Mouse (Mus musculus): ENCODE data around the gene Abtb1. TPM values are rescaled to one million over a fixed set of nuclear protein-coding genes. Genes with fewer than 3 reads are reported as not detected.

The Abtb1 gene
- polyA plus RNA-seq, 2 experiments = 24.9 to 50.8 TPM

DNA sequence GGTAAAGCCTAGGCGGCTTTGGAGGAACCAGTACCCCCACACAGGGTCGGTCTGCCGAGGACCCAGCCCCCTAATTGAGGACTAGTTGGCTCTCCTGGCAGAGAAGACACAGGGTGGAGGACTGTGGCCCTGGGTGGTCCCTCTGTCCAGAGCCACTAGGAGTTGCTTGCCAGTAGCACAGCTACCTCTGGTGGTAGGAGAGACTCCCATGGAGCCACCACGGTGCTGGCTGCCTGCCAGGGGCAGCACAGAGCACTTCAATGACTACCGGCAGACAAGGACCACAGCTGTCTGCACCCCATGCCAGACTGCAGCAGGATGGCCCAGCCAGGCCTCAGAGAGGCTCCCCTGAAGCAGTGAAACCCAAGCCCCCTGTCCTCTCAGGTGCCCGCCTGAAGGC lies 15.2 kb downstream of the Abtb1 start:
- WGBS = 24% methylated on average over 6 of the region's 6 CpGs
- no peak for TF ChIP-seq POLR2A (IDR thresholded peaks at IDR 0.05; ENCODE audit: borderline replicate concordance, extremely low read depth, insufficient read depth, insufficient read length)
- Histone ChIP-seq H3K9ac (ENCODE audit: low read depth, low read length, severe bottlenecking) (no peak overlapping the region), H3K27ac (replicated peaks; ENCODE audit: low read depth, low read length) (no peak overlapping the region), H3K9me3 (ENCODE audit: control insufficient read depth, low read length) (no peaks in the 10 kb centered on the region), H3K4me3 (replicated peaks; ENCODE audit: low read length) (no peak overlapping the region), H3K36me3 (ENCODE audit: control insufficient read depth, insufficient read depth, low read length) (no peaks in the 10 kb centered on the region), H3K4me2 (replicated peaks; ENCODE audit: low read depth, low read length, severe bottlenecking) (no peak overlapping the region), H3K4me1 (ENCODE audit: control insufficient read depth, insufficient read depth, low read length) (no peaks in the 10 kb centered on the region), H3K27me3 (ENCODE audit: control insufficient read depth, insufficient read depth, low read length) (no peaks in the 10 kb centered on the region)
- peak; percentile 62 for DNase-seq (ENCODE audit: low spot score)
- peak; percentile 53 for ATAC-seq (ENCODE audit: low FRiP score, low read depth)

DNA sequence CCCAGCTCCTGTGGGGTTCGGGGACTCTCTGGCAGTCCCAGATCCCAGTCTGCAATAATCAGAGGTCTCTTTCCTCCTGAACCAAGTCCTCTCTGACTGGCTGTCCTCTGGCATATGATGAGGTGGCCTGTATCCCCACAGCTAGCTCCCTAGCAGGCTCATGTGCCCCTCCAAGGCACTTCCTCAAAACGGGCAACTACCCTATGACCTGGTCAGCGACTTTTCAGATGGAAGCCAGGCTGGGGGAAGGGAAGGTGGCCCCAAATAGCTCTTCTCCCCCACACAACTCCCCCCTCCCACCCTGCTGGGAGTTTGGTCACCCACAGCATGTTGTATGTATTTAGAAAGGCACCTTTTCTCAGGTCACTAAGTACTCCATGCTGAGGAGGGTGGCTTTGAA lies 15.7 kb downstream of the Abtb1 start:
- H3K27me3 ChIP-seq (ENCODE audit: control insufficient read depth, insufficient read depth, low read length) = no peaks in the 10 kb centered on the region
- WGBS = 54% methylated on average over 3 of the region's 3 CpGs

DNA sequence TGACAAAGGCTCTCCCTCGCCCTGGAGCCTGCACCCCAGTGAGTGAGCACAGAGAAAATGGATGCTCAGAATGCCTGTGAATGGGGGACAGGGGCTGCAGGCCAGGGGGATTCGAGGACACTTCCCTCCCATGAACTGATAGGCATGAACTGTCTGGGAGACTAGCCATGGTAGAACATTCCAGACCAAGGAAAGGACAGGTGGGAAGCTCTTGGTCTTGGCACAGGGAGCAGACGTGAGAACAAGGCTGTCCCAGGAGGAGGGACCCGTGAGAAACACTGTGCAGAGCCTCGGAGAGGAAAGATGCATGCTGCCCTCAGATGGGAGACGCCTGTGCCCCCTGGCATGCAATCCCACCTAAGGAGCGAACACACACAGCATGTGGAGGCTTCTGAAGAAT lies 17.6 kb downstream of the Abtb1 start:
- ATAC-seq (ENCODE audit: low FRiP score, low read depth) (no peak), DNase-seq (ENCODE audit: low spot score) (no peak)
- no peak overlapping the region for H3K27ac ChIP-seq (replicated peaks; ENCODE audit: low read depth, low read length)
- H3K27me3 ChIP-seq (ENCODE audit: control insufficient read depth, insufficient read depth, low read length) = no peaks in the 10 kb centered on the region
- no peak for TF ChIP-seq POLR2A (IDR thresholded peaks at IDR 0.05; ENCODE audit: borderline replicate concordance, extremely low read depth, insufficient read depth, insufficient read length)
- H3K4me2 ChIP-seq (replicated peaks; ENCODE audit: low read depth, low read length, severe bottlenecking) = no peak overlapping the region
- no peaks in the 10 kb centered on the region for H3K9me3 ChIP-seq (ENCODE audit: control insufficient read depth, low read length)
- H3K36me3 ChIP-seq (ENCODE audit: control insufficient read depth, insufficient read depth, low read length) = no peaks in the 10 kb centered on the region
- 65% methylated on average over 7 of the region's 7 CpGs for WGBS
- no peak overlapping the region for H3K4me3 ChIP-seq (replicated peaks; ENCODE audit: low read length)
- no peaks in the 10 kb centered on the region for H3K4me1 ChIP-seq (ENCODE audit: control insufficient read depth, insufficient read depth, low read length)
- H3K9ac ChIP-seq (ENCODE audit: low read depth, low read length, severe bottlenecking) = no peak overlapping the region

More for the DNA sequence above, 15.7 kb downstream of the Abtb1 start:
- Histone ChIP-seq H3K36me3 (ENCODE audit: control insufficient read depth, insufficient read depth, low read length) (no peaks in the 10 kb centered on the region), H3K4me2 (replicated peaks; ENCODE audit: low read depth, low read length, severe bottlenecking) (no peak overlapping the region), H3K9me3 (ENCODE audit: control insufficient read depth, low read length) (no peaks in the 10 kb centered on the region), H3K27ac (replicated peaks; ENCODE audit: low read depth, low read length) (no peak overlapping the region), H3K9ac (ENCODE audit: low read depth, low read length, severe bottlenecking) (no peak overlapping the region), H3K4me1 (ENCODE audit: control insufficient read depth, insufficient read depth, low read length) (no peaks in the 10 kb centered on the region), H3K4me3 (replicated peaks; ENCODE audit: low read length) (no peak overlapping the region)
- ATAC-seq (ENCODE audit: low FRiP score, low read depth) (no peak), DNase-seq (ENCODE audit: low spot score) (no peak)
- no peak for TF ChIP-seq POLR2A (IDR thresholded peaks at IDR 0.05; ENCODE audit: borderline replicate concordance, extremely low read depth, insufficient read depth, insufficient read length)

DNA sequence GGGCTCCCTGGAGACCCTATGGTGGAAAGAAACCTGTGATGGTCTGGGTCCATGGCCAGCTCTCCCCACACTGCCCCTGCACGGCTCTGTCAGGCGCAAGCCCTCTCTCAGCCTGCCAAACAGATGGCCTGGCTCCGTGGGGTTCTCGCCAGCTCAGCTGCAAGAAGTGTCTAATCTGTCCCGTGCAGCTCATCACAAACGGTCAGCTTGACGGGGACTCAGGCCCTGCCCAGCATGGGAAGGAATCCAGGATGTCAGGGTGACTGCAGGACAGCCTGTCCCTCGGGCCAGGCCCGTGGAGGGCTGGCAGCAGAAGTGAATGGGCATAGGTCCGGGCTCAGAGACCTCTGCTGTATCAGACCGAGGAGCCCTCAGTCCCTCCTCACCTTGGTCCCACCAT lies 19.9 kb downstream of the Abtb1 start:
- WGBS = 77% methylated on average over 9 of the region's 11 CpGs
- H3K4me3 ChIP-seq (replicated peaks; ENCODE audit: low read length) = no peak overlapping the region
- no peaks in the 10 kb centered on the region for H3K36me3 ChIP-seq (ENCODE audit: control insufficient read depth, insufficient read depth, low read length)
- no peaks in the 10 kb centered on the region for H3K27me3 ChIP-seq (ENCODE audit: control insufficient read depth, insufficient read depth, low read length)
- H3K4me1 ChIP-seq (ENCODE audit: control insufficient read depth, insufficient read depth, low read length) = no peaks in the 10 kb centered on the region
- no peak overlapping the region for H3K4me2 ChIP-seq (replicated peaks; ENCODE audit: low read depth, low read length, severe bottlenecking)
- H3K27ac ChIP-seq (replicated peaks; ENCODE audit: low read depth, low read length) = no peak overlapping the region
- ATAC-seq (ENCODE audit: low FRiP score, low read depth) = no peak
- TF ChIP-seq POLR2A (IDR thresholded peaks at IDR 0.05; ENCODE audit: borderline replicate concordance, extremely low read depth, insufficient read depth, insufficient read length) = no peak
- no peak overlapping the region for H3K9ac ChIP-seq (ENCODE audit: low read depth, low read length, severe bottlenecking)
- no peaks in the 10 kb centered on the region for H3K9me3 ChIP-seq (ENCODE audit: control insufficient read depth, low read length)
- DNase-seq (ENCODE audit: low spot score) = no peak

DNA sequence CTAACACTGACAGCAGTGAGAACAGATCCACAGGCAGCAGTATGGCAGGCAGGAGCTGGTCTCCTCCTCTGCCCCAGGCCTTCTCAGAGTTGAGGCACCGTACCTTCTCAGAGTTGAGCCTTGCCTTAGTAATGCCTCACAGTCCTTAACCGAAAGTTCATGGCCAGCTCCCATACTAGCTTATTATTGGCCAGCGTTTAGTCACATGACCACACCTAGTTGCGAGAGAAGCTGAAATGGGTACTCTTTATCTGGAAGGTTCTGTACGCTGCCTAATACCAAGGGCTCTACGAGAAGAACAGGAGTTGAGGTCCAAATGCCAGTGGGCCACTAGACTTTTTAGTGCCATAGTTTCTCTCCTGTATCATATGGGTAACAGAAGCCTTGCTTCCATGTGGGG lies 20.5 kb downstream of the Abtb1 start:
- Histone ChIP-seq H3K27me3 (ENCODE audit: control insufficient read depth, insufficient read depth, low read length) (no peaks in the 10 kb centered on the region), H3K4me3 (replicated peaks; ENCODE audit: low read length) (no peak overlapping the region), H3K36me3 (ENCODE audit: control insufficient read depth, insufficient read depth, low read length) (no peaks in the 10 kb centered on the region), H3K27ac (replicated peaks; ENCODE audit: low read depth, low read length) (no peak overlapping the region), H3K4me2 (replicated peaks; ENCODE audit: low read depth, low read length, severe bottlenecking) (no peak overlapping the region), H3K9ac (ENCODE audit: low read depth, low read length, severe bottlenecking) (no peak overlapping the region), H3K4me1 (ENCODE audit: control insufficient read depth, insufficient read depth, low read length) (no peaks in the 10 kb centered on the region), H3K9me3 (ENCODE audit: control insufficient read depth, low read length) (no peaks in the 10 kb centered on the region)
- 86% methylated on average over 6 of the region's 6 CpGs for WGBS
- TF ChIP-seq POLR2A (IDR thresholded peaks at IDR 0.05; ENCODE audit: borderline replicate concordance, extremely low read depth, insufficient read depth, insufficient read length) = no peak
- ATAC-seq (ENCODE audit: low FRiP score, low read depth) (no peak), DNase-seq (ENCODE audit: low spot score) (no peak)

DNA sequence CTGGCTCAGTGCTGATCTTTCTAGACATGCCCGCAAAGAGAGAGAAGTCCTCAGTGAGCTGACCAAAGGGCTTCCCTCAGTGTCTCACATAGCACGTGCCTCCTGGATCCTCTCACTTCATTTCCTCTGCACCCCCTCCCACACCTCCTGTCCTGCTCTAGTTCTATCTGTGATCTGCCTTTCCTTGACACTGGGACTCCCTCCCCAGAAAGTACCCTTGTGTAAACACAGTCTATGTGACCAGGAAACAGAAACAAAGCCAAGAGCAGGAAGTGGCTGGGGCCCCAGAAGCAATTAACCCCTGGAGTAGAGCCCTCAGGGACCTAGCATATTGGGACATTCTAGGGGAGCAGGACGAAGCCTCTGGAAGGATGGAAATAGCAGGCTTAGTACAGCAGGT lies 20.9 kb downstream of the Abtb1 start:
- H3K9ac ChIP-seq (ENCODE audit: low read depth, low read length, severe bottlenecking) = no peak overlapping the region
- no peak for TF ChIP-seq POLR2A (IDR thresholded peaks at IDR 0.05; ENCODE audit: borderline replicate concordance, extremely low read depth, insufficient read depth, insufficient read length)
- H3K4me3 ChIP-seq (replicated peaks; ENCODE audit: low read length) = no peak overlapping the region
- no peak overlapping the region for H3K27ac ChIP-seq (replicated peaks; ENCODE audit: low read depth, low read length)
- H3K27me3 ChIP-seq (ENCODE audit: control insufficient read depth, insufficient read depth, low read length) = no peaks in the 10 kb centered on the region
- no peaks in the 10 kb centered on the region for H3K9me3 ChIP-seq (ENCODE audit: control insufficient read depth, low read length)
- H3K4me2 ChIP-seq (replicated peaks; ENCODE audit: low read depth, low read length, severe bottlenecking) = no peak overlapping the region
- no peaks in the 10 kb centered on the region for H3K36me3 ChIP-seq (ENCODE audit: control insufficient read depth, insufficient read depth, low read length)
- no peaks in the 10 kb centered on the region for H3K4me1 ChIP-seq (ENCODE audit: control insufficient read depth, insufficient read depth, low read length)
- DNase-seq (ENCODE audit: low spot score) (no peak), ATAC-seq (ENCODE audit: low FRiP score, low read depth) (no peak)
- 26% methylated on average over 3 of the region's 3 CpGs for WGBS

Measured in limb, embryonic 14.5 days (tissue).